Mouse (Mus musculus): ENCODE measurements around the gene Ccnj.

GRCm38 (mm10) chr19:40849391-40849790 lies 18.3 kb downstream of the Ccnj start:
- TF ChIP-seq CTCF (IDR thresholded peaks at IDR 0.05; ENCODE audit: low read depth) (no peak), EP300 (IDR thresholded peaks at IDR 0.05; ENCODE audit: low read depth) (no peak)

Data from liver, postnatal 0 days (tissue).